Mouse (Mus musculus): Measurements from ENCODE around the gene Ccnt2.

GRCm38 (mm10) chr1:127793459-127793858 lies 19.5 kb downstream of the Ccnt2 start:
- TF ChIP-seq CTCF (IDR thresholded peaks at IDR 0.05; ENCODE audit: low read depth) (no peak), EP300 (IDR thresholded peaks at IDR 0.05; ENCODE audit: low read depth) (no peak)

All from liver, postnatal 0 days (tissue).